Mouse (Mus musculus) ovary, adult 18-20 months (tissue): ENCODE results near the gene Olfr1322.

Experiments used
- DNase-seq: peaks from one replicate; pipeline ENCODE4 v3.0.0; 2022; ENCODE audit warnings: low spot score, mixed read lengths

Olfr1322 gene

DNA sequence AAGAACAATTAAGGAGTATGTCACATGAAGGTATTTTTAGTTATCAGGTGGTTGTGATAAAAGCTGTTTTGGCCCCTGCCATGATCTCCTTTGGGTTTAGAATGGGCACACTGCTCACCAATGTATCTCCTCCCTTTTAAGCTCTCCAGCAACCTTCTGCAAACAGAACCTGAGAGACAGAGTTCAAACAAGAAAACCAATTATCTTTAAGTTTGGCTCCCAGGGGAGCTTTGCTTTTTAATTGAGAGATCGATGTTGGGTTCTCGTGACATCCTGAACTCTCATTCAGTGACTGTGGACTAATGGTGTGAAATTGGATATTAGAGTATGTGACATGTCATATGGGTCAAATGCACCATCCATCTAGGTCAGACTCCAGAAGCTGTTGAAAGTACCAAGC, at the start of gene Olfr1322:
TSS of gene Olfr1322 (minus strand) at position 101 of the 400 bp plus-strand sequence.
- DNase-seq: no peak

DNA sequence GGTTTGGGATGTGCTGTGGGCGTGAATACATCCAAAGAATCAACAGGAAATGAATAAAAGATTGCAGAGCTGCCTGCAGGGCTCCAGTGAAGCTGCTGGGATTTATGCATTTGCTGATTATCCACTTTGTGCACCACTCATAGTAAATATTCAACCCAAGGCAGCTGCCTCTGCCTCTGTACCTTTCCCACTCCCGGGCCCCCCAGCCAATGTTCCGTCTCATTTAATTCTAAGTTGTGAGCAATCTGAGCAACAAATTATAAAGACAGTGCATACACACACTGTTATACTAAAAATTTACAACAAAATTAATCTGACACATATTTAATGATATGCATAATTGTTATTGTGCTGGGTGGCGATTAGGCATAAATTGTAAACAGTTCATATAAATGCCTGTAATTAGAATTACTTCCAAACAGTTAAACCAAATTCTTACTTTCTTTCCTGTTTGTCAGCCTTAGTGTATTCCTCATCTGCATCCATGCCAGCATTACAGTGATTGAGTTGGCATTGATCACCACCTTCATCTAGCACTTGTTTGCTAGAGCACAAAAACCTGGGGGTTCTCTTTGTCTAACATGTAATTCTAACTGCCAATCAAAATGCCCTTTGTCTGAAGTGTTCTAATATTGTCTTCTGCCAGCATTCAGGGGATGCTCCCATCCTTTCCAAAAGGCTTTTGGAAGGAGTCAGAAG, 13.5 kb downstream of the Olfr1322 start:
- no peak for DNase-seq
